Mouse (Mus musculus): ENCODE results near the gene Ksr1. TPM values are rescaled to one million over a fixed set of nuclear protein-coding genes. Genes with fewer than 3 reads are reported as not detected.

Ksr1 gene
- total and polyA plus RNA-seq, 3 experiments = 22.5 to 73.1 (median 61.2) TPM

DNA sequence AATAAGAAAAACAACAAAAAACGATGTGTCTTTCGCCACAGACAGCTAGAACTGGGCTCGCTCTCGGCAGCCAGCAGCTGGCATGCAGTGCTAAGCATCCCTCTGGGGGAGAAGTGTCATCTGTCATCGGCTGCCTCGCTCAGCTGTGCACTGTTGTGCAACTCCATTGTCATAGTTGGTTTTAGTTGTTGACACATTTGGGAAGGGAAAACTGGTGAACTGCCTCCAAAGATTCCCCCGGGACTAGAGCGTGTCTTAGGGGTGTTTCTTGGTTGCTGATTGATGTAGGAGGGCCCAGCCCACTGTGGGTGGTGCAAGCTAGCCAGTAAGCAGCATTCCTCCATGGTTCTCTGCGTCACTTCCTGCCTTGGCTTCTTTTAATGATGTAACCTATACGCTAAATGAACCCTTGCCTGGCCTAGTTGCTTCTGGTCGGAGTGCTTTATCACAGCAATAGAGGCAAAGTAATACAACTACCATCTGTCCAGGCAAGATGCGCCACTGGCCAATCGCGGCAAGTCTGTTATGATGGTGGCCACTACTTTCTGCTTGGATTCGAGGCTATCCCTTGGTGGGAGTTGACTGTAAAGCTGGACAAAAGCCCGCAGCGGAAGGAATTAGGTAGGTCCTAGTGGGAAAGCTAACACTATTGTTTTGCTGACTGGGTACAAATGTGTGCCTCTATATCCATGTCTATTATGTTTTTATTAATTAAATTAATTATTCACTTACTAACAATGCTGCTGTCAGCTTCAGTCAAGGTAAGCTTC, 172.6 kb downstream of the Ksr1 start:
- DNase-seq (ENCODE audit: extremely low read depth) = peak; percentile 94
- Histone ChIP-seq H3K9me3 (replicated peaks; ENCODE audit: low read length) (no peaks in the 10 kb centered on the region), H3K4me2 (ENCODE audit: insufficient read depth, low read depth, poor library complexity, severe bottlenecking) (peak overlapping the region; percentile 7; the same call in 1 of the 2 replicates), H3K27ac (ENCODE audit: insufficient read depth, low read depth) (no peak overlapping the region), H3K79me2 (replicated peaks; ENCODE audit: control insufficient read depth, extremely low read depth, insufficient read depth, poor library complexity, severe bottlenecking) (0 out of 2 replicates have a peak, but pooled peaks cover 3% of the 10 kb centered on the region), H3K27me3 (replicated peaks) (no peaks in the 10 kb centered on the region), H3K4me1 (ENCODE audit: control insufficient read depth in 1 of 2, insufficient read depth in 2 of 2) (peaks cover 5 to 25% of the 10 kb centered on the region in 2 experiments; a peak in 3 of 4 replicates), H3K4me3 (replicated peaks in 1 of 3; ENCODE audit: low read depth in 2 of 3, low read length in 2 of 3, poor library complexity in 1 of 3) (peak overlapping the region; percentile 55 to 98 (median 62)), H3K36me3 (replicated peaks in 1 of 2; ENCODE audit: control insufficient read depth in 1 of 2, insufficient read depth in 1 of 2, low read length in 1 of 2) (peaks cover 0 to 38% of the 10 kb centered on the region in 2 experiments), H3K9ac (ENCODE audit: insufficient read depth, low read depth) (no peak overlapping the region; the same call in 1 of the 2 replicates)
- in situ Hi-C loops (cut with MboI; ENCODE audit: low pct_ligation_motif_present, low pct_unique_long_range_greater_than_20kb, low sequenced_read_pairs) (no loop called here), dilution Hi-C loops (cut with MboI; ENCODE audit: extremely low pct_ligation_motif_present, extremely low pct_unique_long_range_greater_than_20kb, low sequenced_read_pairs) (no loop called here)
- peak; percentile 67; the same call in 1 of the 2 replicates for TF ChIP-seq MXI1 (IDR thresholded peaks at IDR 0.05; ENCODE audit: low read depth, low read length)
- TF ChIP-seq ZMIZ1 (IDR thresholded peaks at IDR 0.05; ENCODE audit: low read depth, low read length) = 0 out of 2 replicates have a peak, but pooled peaks have one; percentile 40
- TF ChIP-seq SIN3A (IDR thresholded peaks at IDR 0.05; ENCODE audit: low read length) = peak; percentile 90
- TF ChIP-seq POLR2A (IDR thresholded peaks at IDR 0.05; ENCODE audit: low read depth, low read length) = peak; percentile 48
- no peak for TF ChIP-seq GABPA (IDR thresholded peaks at IDR 0.05; ENCODE audit: insufficient replicate concordance, low read depth, low read length)
- TF ChIP-seq NELFE (IDR thresholded peaks at IDR 0.05; ENCODE audit: low read depth, low read length) = 0 out of 2 replicates have a peak, but pooled peaks have one; percentile 32
- 0 out of 2 replicates have a peak, but pooled peaks have one; percentile 55 for TF ChIP-seq TBP (conservative IDR thresholded peaks at IDR 0.05; ENCODE audit: low read depth, low read length)
- TF ChIP-seq USF2 (conservative IDR thresholded peaks at IDR 0.05; ENCODE audit: low read depth, low read length) = no peak
- TF ChIP-seq HCFC1 (IDR thresholded peaks at IDR 0.05; ENCODE audit: low read depth, low read length) = peak; percentile 61

DNA sequence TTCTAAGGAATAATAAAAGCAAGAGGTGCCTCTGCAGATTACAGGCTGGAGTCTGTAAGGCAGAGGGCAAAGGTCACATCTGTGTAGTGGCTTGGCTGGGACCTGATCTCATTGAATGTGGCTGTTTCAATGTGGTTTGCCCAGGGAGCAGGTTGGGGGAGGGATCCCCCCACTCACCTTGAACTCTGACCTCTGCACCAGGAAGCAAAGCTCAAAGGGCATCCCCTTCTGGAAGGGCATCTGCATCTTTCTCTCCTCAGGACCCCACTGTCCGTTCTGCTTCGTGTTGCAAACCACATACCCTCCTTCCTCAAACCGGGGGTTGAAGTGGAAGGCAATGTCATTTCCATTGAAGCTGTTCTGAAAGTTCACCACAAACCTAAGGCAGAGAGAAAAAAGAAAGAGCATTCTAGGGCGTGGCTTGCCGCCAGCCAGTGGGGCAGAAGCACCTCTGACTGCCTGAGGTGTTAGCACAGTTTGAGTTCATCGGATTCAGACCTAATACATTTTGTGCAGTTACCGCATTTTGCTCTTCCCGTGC, 173.3 kb downstream of the Ksr1 start:
- Histone ChIP-seq H3K4me1 (ENCODE audit: control insufficient read depth in 1 of 2, insufficient read depth in 2 of 2) (peaks cover 11 to 31% of the 10 kb centered on the region in 2 experiments), H3K4me3 (replicated peaks in 1 of 3; ENCODE audit: low read depth in 2 of 3, low read length in 2 of 3, poor library complexity in 1 of 3) (peak overlapping the region; percentile 55 to 98 (median 62)), H3K9me3 (replicated peaks; ENCODE audit: low read length) (no peaks in the 10 kb centered on the region), H3K27ac (ENCODE audit: insufficient read depth, low read depth) (no peak overlapping the region), H3K9ac (ENCODE audit: insufficient read depth, low read depth) (no peak overlapping the region), H3K27me3 (replicated peaks) (no peaks in the 10 kb centered on the region), H3K79me2 (replicated peaks; ENCODE audit: control insufficient read depth, extremely low read depth, insufficient read depth, poor library complexity, severe bottlenecking) (0 out of 2 replicates have a peak, but pooled peaks cover 3% of the 10 kb centered on the region), H3K4me2 (ENCODE audit: insufficient read depth, low read depth, poor library complexity, severe bottlenecking) (peak overlapping the region; percentile 7; the same call in 1 of the 2 replicates), H3K36me3 (replicated peaks in 1 of 2; ENCODE audit: control insufficient read depth in 1 of 2, insufficient read depth in 1 of 2, low read length in 1 of 2) (peaks cover 0 to 38% of the 10 kb centered on the region in 2 experiments)
- DNase-seq (ENCODE audit: extremely low read depth) = peak; percentile 46
- dilution Hi-C loops (cut with MboI; ENCODE audit: extremely low pct_ligation_motif_present, extremely low pct_unique_long_range_greater_than_20kb, low sequenced_read_pairs) (no loop called here), in situ Hi-C loops (cut with MboI; ENCODE audit: low pct_ligation_motif_present, low pct_unique_long_range_greater_than_20kb, low sequenced_read_pairs) (no loop called here)
- TF ChIP-seq MAZ (IDR thresholded peaks at IDR 0.05; ENCODE audit: low read depth, low read length) (no peak), NRF1 (IDR thresholded peaks at IDR 0.05; ENCODE audit: low read depth, low read length) (no peak), ELF1 (IDR thresholded peaks at IDR 0.05; ENCODE audit: low read depth, low read length) (peak; percentile 8), MYC (IDR thresholded peaks at IDR 0.05; ENCODE audit: low read depth, low read length) (no peak), PAX5 (IDR thresholded peaks at IDR 0.05; ENCODE audit: low read length) (no peak), BHLHE40 (IDR thresholded peaks at IDR 0.05; ENCODE audit: low read depth, low read length) (no peak), USF1 (IDR thresholded peaks at IDR 0.05; ENCODE audit: low read depth, low read length) (no peak)
